Mouse (Mus musculus): ENCODE measurements around the gene Nebl.

The Nebl gene

DNA sequence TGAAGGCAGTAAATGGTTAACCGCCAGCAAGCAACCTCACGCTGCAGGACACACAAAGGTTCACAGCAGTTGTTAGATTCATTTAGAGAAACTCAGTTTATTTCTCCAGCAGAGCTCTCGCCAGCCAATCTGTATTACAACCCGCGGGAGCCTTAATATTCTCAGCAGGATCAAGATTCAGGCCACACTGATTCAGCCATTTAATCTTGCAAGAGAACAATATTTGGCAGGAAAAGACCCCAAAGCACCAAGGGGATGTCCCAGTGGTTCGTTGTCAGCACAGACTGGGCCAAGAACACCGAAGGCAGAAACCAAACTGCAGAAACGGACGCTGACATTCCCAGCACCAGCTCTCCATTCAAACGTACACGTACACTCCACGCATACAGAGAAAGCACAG is 216.5 kb downstream of the Nebl start:
- DNase-seq (ENCODE audit: low spot score) = no peak

- no peak for DNase-seq (ENCODE audit: low spot score)
Measured at GRCm38 (mm10) chr2:17509942-17510341, 221.3 kb downstream of the Nebl start.

DNA sequence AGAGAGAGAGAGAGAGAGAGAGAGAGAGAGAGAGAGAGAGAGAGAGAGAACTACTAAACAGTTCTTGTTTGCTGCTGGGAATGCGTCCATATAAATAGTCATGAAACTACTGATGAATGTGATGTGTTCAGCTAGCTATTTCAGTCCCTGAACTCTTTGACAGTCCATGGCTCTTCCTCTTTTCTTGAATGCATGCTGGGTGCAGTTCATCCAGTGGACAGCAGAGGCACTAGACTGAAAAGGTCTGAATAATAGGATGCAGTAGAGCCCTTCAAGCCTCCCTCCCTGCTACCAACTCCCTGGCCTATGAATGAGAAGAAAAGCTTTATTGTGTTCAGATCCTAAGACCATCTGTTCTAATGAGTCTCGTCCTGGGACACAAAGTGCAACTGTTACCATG is 223.9 kb downstream of the Nebl start:
- no peak for DNase-seq (ENCODE audit: low spot score)

GRCm38 (mm10) chr2:17504115-17504774 is 227.0 kb downstream of the Nebl start:
- DNase-seq (ENCODE audit: low spot score) = no peak

DNA sequence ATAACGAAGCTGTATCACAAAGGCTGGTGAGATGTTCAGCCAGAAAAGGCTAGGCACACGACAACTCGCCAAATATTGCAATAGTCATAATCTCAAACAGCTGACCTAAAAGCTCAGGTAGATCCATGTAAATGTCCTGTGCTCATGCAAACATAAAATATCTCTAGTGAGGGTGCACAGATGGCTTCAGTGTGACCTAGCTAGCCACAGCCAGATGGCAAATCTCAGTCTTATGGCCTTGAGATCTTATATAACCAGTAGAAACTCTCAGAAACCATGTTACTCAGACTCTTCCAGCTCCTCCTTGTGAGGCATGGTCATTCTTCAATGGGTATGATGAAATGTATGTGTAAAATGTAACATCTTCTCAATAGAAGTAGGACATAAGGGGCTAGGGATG is 230.2 kb downstream of the Nebl start:
- no peak for DNase-seq (ENCODE audit: low spot score)

DNA sequence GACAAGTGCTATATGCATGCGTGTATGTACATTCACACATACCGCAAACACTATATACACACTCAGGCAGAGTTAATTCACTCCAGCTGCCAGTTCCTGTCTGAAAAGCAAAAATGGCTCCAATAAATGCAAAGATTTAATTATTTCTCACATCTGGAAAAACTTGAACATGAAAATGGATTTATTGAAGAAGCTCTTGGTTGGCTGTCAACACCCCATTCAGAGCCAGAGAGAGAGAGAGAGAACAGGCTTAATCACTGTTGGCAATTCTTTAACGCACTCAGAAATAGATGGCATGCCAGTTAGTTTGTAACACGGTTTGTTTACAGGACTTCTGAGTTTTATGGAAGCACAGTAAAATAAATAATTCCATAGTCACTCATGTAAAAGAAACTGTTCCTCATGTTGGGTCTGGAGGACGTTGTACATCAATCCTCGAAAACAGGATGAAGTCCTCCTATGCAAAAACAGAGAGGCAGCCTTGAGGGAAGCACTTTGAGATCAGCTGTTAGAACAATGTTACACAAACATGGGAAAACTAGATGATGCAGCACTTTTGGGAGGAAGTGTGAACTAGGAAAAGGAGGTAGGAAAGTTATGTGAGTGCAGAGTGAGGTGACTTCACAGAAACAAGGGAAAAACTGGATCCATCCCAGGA is 265.6 kb downstream of the Nebl start:
- no peak for DNase-seq (ENCODE audit: low spot score)

DNA sequence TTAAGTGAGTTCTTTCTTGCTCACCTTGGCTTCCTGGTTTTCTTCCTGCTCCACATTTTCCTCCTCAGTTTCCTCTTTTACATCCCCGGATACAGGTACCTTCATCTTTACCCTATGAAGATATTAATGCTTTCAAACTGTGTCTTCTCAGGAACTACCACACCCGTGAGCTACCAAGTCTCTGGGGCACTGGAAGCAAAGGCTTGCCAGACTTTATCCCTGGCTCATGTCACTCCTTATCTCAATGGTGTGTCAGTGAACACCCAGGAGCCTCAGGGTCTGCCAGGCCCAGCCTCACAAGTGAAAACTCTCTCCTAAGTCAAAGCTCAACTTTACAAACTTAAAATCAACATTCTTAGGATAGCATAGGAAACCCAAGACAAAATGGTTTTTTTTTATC is 270.8 kb downstream of the Nebl start:
- DNase-seq (ENCODE audit: low spot score) = no peak

- DNase-seq (ENCODE audit: low spot score) = no peak
Measured at GRCm38 (mm10) chr2:17453676-17454075, 277.6 kb downstream of the Nebl start.

DNA sequence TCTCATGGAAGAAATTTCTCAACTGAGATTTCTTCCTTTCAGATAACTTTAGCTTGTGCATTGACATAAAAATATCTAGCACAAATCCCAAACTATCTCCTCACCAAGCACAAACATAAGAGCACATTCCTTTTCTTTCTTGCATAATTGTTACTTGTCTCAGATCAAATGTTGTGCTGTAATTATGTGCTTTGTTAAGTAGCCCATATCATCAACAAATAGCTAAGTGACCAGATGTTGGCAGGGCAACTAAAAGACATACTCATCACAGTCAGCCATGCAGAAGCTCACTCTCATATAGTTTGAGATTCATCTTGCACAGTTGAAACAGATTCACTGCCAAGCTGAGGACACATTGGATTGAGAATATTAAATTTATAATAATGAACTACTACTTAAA is 282.9 kb downstream of the Nebl start:
- DNase-seq (ENCODE audit: low spot score) = no peak

- no peak for DNase-seq (ENCODE audit: low spot score)
Measured at GRCm38 (mm10) chr2:17443581-17443980, 287.7 kb downstream of the Nebl start.

DNA sequence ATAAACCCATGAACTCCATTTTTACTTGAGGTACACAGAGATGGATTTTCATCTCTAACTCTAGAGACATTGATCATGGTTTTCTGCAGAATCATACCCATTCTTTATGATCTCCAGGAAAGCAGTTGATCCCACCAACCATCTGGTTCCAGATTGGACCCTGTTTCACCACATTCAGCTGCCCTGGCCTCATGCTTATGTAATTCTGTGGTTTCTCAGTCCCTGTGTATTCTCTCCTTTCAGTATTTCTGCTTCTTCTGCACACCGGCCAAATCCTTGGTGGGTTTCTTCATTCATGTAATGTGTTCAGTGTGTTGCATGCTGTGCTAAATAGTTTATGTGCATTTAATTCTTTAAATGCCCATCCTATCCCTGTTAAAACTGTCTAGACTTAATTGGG is 292.9 kb downstream of the Nebl start:
- no peak for DNase-seq (ENCODE audit: low spot score)

DNA sequence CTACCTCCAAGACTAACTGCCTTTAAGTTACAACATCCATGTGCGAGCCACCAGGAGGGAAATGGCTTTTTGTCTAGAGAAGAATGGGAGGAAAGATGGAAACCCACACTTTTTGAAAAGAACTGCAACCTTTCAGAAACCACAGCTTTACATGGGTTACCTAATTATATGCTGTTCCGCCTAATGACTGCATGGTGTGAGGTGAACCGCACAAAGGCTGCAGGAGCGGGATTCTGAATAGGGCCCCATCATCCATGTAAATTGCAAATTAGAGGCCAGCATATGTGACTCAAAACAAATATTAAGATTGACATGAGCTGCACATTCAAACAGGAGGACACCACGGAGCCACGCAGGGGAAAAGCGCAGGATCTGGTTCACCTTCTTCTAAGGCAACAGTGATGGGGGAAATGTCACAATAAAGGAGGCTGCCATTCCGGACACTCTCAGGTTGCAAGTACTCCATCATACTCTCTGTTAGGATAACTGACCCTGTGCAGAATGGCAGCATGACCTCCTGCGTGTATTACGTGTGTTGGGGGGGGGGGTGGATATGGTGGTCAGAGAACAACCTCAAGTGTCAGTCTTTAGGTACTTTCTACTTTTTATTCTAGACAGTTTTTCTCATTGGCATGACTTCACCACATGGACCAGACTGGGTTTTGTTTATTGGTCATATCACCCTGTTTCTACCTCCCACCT is 294.4 kb downstream of the Nebl start:
- DNase-seq (ENCODE audit: low spot score) = no peak

GRCm38 (mm10) chr2:17435217-17435616 is 296.0 kb downstream of the Nebl start:
- DNase-seq (ENCODE audit: low spot score) = no peak

DNA sequence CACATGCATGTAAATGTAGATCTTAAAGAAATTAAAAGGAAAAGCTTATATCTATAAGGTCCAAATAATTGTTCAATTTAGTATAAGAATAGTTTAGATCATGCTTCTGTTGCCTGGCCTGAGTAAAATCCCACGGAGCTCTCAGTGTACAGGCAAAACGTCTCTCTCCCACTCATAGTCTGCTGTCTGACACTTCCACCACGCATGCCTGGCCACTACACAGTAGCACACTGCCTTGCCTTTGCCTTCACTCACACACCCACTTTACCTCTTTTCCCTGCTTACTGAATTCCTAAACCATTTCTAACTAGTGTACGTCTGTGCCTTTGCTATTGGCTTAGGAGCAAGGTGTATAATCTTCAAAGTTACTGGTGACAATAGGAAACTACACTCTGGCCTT is 302.2 kb downstream of the Nebl start:
- DNase-seq (ENCODE audit: low spot score) = no peak

DNA sequence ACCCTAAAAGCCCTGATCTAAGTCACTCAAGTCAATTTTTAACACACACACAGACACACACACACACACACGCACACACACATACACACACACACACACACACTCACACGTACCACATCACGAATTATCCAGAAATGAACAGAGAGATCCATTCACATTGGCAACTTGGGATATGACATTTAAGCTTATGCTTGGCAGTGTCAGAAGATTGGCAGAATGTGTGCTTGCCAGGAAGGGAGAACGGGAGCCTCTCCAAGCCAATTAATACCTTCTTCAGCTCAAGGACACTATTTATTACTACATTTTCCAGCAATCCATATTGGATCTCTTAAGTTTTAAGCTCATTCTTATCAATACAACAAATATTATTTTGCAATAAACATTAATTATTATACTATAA is 303.1 kb downstream of the Nebl start:
- DNase-seq (ENCODE audit: low spot score) = no peak

GRCm38 (mm10) chr2:17422967-17423366 is 308.3 kb downstream of the Nebl start:
- no peak for DNase-seq (ENCODE audit: low spot score)

DNA sequence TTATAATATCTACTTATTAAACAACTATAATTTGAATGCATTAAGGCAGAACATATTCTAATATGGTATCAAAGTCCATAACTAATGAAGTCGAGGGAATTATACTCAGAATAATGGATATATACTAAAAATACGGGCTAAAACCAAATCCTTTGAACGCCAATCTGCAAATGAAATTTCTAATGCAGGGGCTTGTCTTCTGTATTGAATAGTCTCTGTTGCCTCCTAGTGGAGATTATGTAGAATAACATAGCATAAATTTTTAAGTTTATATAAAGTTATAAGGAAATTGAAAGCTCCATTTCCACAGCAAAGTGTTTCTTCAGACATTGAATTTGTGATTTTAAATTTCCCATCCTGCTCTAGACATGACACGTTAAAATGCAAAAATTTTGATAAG is 315.9 kb downstream of the Nebl start:
- DNase-seq (ENCODE audit: low spot score) = no peak

DNA sequence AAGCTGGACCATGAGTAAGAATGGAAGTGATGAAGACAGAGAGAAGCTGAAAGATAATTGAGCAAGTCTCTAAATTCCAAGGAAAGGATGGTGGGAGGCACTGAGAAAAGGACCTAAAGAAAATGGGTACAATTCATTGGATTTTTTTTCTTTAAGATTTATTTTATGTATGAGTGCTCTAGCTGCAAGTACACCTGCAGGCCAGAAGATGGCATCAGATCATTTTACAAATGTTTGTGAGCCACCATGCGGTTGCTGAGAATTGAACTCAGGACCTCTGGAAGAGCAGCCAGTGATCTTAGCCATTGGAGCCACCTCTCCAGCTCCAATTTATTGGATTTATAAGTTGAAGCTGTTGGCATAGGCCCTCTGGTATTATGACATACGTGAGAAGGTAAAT is 316.9 kb downstream of the Nebl start:
- DNase-seq (ENCODE audit: low spot score) = no peak

DNA sequence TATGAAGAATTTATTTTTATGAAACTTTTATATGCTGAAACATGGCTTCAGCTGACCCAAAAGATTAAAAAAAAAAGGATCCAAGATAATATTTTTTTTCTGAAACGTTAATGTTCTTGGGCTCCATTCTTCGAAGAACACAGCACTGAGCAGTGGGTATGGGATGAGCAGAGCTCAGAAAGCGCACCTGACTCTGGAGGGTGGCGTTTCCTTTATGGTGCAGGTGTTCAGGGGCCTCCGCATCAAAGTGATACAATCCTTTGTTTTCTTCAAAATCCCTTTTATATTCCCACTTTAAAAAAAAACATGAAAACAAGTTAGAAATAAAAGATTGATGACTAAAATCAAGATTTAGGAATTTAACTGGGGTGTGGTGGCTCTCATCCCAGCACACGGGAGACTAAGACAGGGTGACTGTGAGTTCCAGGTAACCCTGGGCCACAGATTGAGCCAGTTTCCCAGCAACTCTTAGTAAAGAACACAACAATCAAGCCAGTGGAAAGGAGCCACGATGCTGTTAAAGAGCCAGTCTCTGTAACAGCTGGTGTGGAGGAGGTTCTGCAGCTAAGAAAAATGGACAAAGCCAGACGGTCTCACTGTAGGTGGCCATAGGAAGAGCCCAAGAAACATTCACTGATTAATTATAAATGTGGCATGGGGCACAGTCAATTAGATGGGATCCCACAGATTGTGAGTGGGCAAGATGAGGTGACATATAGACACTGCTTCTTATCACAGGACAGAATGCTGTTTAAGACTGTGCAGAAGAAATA is 317.6 kb downstream of the Nebl start:
- DNase-seq (ENCODE audit: low spot score) = no peak

DNA sequence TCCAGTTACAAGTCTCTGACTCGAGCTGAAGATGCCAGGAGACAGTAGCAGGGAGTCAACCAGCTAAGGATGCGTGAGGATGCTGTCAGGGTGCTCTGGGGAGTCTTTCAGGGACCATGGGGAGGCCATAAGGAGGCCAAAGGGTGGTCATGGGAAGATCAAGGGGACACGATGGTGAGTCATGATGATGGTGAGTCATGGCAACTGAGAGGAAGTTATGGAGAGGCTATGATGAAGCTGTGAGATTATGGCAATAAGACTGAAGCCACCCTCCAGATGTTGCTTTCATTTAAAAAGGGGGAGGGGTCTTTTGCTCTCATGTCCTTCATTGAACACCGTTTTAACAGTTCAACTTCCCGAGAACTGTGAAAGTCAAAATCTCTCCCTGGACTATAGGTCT is 322.0 kb downstream of the Nebl start:
- DNase-seq (ENCODE audit: low spot score) = no peak

- no peak for DNase-seq (ENCODE audit: low spot score)
Measured at GRCm38 (mm10) chr2:17405899-17406531, 325.2 kb downstream of the Nebl start.

DNA sequence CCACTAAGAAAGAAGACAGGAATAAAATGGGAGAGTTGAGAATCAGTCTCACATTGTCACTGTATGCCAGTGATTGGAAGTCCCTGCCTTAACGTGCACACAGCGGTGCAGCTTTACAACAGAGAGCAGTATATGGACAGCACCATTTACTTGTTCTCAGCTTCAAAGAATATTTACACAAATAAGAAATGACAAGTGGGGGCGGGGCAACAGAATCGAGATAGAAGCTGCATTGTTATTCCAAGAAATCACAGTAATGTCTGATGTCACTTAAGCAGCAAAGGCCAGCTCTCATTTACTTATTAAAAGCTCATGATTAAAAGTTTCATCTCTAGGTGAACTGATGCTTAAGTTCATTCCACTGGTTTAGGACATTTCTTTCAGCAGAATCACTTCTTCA is 328.8 kb downstream of the Nebl start:
- DNase-seq (ENCODE audit: low spot score) = no peak
